Mouse (Mus musculus): ENCODE measurements around the gene Mical1. TPM values are rescaled to one million over a fixed set of nuclear protein-coding genes. Genes with fewer than 3 reads are reported as not detected.

Mical1 gene
- total RNA-seq, 2 experiments from 2014 or later = 32.3 to 40.7 TPM

DNA sequence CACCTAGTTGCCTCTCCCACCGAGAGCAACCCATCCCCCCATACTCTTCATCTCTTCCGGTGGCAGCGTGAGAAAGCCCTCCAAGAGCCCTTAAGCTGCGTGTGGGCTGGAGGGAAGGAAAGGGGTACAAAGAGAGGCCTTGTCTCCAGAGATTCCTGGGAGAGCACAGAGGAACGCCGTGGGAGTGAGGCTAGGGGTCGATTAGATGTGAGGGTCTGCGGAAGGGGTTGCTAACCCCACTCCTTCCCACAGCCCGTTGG lies 834 bp downstream of the Mical1 start:
- no peak for ATAC-seq (replicated peaks; ENCODE audit: poor library complexity)

DNA sequence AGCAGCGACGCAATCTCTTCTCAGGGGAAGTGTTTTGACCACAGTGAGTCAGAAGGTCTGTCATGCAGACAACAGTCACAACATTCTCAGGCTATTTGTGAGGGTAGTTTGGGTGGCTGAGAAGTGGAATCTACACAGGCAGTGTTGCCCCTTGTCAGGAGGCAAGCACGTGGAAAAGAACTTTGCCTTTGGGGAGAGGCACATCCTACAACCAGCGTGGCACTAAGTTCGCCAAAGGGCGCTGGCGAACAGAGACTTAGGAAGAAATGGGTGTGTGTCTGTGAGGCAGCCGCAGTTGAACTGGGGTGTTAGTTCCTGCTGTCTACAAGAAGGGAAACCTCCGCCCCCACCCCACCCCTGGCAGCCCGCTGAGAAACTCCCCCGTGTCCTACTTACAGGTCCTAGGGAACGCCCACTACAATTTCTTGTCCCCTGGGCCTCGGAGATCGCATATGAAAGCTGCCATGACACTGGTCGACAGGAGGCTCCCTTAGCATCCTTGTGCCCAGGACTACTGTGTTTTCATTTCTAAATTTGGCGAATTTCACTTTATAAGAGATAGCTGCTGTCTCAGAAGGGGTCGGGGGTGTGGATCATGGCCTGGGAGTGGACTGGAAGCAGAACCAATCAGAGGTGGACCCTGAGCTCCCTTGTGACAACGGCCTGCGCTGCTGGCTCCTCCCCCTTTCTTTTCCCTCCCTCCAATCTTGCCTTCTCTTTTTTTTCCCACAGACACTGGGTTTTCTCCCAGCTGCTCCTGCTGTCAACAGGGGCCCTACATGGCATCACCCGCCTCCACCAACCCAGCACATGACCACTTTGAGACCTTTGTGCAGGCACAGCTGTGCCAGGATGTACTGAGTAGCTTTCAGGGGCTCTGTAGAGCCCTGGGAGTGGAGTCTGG lies 1.4 kb downstream of the Mical1 start:
- peak; percentile 35 for ATAC-seq (replicated peaks; ENCODE audit: poor library complexity)

DNA sequence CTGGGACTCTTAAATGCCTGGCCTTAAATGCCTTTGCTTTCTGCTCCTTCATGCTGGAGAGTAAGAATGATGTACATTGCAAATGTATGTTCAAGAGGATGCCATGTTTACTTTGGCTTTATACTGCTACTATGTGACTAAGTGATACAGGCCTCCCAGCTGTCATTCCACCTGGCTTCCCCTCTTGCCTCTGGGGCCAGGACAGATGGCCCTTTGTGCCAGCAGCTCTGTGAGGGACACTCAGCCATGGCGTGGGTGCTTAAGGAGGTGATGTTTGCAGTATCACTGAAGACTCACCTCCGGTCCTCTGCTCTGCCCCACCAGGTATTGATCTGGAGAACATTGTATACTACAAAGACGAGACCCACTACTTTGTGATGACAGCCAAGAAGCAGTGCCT lies 3.8 kb downstream of the Mical1 start:
- no peak for ATAC-seq (replicated peaks; ENCODE audit: poor library complexity)

DNA sequence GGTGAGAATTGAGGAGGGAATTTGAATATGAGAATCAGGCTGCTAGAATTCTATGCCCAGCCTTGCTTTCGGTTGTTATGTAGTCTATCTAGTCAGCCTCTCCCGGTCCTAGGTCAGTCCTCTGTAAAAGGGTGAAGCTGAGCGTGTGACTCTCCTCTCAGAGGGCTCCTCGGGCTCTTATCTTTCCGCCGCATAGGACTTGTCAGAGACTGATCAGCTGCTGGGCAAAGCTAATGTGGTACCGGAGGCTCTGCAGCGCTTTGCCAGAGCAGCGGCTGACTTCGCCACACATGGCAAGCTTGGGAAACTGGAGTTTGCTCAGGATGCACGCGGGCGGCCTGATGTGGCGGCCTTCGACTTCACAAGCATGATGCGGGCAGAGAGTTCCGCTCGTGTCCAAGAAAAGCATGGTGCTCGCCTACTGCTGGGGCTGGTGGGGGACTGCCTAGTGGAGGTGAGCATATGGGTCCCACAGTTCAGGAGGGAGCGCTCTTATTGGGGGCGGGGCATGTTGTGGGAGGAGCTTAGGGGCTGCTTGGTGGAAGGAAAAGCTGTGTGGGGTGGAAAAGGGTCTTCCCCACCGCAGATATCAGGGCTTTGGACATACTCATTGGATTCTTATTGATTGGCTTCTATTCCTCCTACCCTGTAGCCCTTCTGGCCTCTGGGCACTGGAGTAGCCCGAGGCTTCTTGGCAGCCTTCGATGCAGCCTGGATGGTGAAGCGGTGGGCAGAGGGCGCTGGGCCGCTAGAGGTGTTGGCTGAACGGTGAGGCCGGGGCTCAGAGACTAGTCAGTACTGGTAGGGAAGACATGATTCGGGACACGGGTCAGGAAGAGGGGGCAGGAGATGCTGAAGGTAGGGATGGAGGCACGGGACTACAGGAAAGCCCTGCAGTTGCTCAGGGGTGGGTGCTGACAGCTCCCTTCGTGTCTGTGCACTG lies 5.1 kb downstream of the Mical1 start:
- ATAC-seq (replicated peaks; ENCODE audit: poor library complexity) = peak; percentile 49

DNA sequence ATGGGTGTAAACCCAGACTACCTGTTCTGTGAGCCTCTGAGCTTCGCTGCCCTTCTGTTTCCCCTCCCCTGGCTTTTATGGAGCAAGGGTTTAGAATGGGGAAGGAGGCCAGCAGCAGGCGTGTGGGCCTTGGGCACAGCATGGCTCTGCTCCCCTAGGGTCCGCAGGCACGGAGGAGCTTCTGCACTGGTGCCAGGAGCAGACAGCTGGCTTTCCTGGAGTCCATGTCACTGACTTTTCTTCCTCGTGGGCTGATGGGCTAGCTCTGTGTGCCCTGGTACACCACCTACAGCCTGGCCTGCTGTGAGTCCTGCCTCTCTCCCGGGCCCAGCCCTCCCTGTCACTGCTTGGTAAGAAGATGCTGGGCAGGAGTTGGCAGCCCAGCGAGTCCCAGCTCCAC lies 6.3 kb downstream of the Mical1 start:
- no peak for ATAC-seq (replicated peaks; ENCODE audit: poor library complexity)

DNA sequence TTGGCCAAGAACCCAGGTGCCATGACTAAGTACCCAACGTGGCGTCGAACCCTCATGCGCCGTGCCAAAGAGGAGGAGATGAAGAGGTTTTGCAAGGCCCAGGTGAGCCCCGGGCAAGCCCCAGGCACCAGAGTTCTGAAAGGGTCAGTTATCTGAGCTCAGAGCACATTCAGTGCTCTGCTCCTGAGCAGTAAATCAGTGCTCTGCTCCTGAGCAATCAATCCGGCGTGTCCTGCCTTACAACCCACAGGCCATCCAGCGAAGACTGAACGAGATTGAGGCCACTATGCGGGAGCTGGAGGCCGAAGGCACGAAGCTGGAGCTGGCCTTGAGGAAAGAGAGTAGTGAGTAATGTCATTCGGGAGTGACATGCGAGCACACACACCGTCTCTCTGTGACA lies 9.7 kb downstream of the Mical1 start:
- no peak for ATAC-seq (replicated peaks; ENCODE audit: poor library complexity)

DNA sequence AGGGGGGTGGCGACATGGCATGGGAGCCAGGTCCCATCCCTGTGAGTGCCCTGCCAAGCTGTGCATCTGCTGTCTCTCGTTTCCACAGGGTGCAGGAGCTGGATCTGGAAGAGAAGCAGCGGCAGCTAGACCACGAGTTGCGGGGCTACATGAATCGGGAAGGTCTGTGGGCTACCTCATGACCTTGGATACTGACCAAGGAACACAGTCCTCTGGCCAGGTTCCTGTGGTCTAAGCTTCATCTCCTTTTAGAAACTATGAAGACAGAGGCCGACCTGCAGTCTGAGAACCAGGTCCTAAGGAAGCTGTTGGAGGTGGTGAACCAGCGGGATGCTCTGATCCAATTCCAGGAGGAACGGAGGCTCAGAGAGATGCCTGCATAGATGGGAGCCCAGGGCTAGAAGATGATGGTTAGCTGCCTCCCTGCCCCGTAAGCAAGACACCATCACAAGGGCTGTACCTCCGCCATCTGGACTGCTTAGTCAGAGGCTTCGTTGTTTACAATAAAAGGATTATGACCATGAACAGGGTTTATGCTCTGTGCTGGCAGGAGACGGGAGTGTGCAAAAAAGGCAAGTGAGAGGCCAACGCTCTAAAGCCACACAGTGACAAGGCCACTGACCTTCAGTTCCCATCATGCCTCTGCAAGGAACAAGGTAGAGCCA lies 10.5 kb downstream of the Mical1 start:
- no peak for ATAC-seq (replicated peaks; ENCODE audit: poor library complexity)

DNA sequence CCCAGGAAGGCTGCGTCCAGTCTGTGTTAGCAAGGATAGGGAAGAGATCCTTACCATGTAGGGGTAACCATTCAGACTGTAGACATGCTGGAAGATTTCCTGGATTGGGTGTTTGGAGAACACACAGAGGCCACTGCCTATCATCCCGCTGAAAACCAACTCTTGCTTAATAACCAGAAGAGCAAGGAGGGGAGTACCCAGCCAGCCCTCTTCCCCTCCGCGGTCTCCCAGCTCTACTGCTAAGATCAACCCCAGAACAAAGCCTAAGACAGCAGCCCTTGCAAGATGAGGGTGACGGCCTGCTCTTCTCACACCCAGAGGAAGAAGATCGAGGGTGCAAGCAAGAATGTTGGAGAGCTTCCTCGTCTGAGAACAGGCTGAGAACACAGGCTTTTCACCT lies 12.8 kb downstream of the Mical1 start:
- ATAC-seq (replicated peaks; ENCODE audit: poor library complexity) = peak; percentile 37

DNA sequence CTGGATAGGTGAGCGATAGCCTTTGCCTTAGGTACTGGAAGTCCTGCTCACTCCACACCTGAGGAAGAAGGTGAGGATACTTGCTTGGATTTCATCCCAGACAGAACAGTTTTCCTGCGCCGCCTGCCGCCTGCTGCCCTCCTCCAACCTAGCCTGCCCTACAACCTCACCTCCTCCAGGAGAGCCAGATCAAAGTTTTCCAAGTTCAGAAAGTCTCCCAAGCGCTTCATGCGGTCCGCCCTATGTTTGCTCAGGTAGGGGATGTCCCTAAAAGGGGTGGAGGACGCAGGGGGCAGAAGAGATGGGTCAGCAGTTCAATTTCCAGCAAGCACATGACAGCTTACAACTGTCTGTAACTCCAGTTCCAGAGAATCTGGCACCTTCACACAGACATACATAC lies 13.2 kb downstream of the Mical1 start:
- ATAC-seq (replicated peaks; ENCODE audit: poor library complexity) = no peak

DNA sequence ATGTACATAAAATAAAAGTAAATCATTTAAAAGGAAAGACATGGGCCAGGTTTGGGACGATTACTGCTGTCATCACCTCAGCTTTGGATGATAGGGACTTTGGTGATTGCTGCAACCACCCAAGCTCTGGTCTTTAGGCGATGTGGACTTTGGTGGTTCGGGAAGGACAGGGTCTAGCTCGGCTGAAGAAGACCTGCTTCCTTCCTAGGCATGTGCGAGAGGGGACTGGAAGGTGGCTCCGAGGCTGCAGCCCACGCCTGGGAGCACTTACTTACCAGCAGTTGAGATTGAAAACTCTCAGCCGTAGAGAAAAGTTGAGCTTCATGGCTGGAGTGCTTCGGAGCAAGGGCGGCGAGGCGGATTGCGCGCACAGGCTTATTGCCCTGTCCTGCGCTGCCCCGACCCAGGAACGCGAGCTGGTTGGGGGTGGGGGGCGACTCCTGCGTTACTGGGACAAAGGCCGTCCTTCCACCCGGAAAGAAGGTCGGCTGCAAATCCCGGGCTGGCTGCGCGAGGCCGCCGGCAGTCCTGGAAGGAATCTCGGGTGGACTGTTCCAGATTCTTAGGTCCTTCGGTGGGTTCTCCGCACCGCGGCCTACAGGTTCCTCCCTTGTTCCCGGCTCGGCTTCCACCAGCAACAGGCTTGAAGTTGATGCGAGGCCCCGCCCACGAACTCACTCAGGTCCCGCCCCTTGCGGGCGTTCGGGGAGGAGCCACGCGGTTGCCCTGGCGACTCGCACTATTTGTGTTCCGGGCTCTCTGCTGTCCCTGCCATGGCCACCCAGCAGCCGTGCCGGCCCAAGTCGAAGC lies 13.8 kb downstream of the Mical1 start, which contains the start of the genes Smpd2 and Ppil6:
Smpd2 (minus strand) TSS at position 662 of the 810 bp plus-strand sequence.
Ppil6 (plus strand) TSS at position 732 of the 810 bp plus-strand sequence.
- peak; percentile 96 for ATAC-seq (replicated peaks; ENCODE audit: poor library complexity)

DNA sequence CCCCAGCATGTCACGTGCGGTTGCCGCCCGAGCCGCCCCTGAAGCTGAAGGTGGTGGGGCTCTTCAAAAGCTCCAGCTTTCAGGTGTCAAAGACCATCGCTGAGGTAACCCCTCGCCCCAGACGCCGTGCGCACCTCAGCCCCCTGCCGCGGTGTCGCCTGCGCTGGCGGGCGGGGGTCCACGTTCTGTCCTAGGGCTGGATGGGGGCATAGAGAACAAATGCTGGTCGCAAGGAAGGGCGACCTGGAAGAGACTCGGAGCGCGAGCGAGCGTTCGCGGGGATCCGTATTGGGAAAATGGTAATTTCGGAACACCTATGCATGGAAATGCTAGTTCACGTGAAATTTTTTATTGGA lies 14.4 kb downstream of the Mical1 start:
- no peak for ATAC-seq (replicated peaks; ENCODE audit: poor library complexity)

DNA sequence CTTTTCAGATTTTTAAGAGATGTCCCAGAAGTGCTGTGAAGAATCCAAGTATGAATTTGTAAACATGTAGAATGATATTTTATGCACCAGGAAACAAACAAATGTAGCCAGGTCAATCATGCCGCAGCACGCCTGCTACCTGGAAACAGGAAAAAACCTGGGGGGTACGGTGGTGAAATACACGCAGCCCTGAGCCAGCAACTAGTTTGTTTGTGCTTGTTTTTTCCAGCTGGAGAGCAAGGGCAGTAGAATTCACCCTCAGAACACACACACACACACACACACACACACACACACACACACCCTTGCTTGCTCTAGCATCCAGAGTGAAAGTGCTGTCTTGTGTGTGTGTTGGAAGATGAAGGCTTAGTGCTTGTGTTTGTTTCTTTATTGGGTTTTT lies 15.0 kb downstream of the Mical1 start:
- no peak for ATAC-seq (replicated peaks; ENCODE audit: poor library complexity)

DNA sequence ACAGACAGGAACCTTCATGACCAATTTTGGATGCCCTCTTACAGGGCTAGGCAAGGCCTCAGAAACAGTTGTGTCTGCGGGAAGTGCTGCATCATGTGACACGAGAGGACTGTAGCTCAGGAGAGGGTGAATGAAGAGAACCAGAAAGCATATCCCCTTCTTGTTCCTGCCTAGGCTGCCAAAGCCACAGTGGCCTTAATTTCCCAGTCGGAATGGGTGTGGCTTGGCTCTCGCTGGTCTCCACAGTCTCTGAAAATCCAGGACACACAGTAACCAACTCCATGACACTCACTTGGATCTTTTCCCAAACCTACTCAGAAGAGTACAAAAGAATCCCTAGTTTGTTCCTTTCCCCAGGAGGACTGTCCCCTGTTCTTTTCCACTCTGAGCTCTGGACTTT lies 24.8 kb downstream of the Mical1 start:
- ATAC-seq (replicated peaks; ENCODE audit: poor library complexity) = no peak

DNA sequence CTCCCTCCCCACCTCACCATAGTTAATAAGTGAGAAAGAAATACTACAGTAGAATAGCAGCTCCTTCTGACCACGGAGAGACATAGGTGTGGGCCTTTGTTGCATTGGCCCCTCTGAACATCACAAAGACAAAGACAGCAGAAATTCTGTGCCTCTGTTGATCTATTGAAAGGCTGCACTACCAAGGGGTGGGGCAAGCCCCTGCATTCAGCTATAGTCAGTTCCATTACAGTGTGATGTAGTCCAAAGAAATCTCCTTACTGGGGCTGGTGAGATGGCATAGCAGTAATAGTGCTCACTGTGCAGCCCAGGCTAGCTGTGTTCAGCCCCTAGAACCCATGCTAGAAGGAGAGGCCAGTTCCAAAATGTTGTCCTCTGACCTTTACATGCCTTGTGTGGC lies 28.9 kb downstream of the Mical1 start:
- no peak for ATAC-seq (replicated peaks; ENCODE audit: poor library complexity)

DNA sequence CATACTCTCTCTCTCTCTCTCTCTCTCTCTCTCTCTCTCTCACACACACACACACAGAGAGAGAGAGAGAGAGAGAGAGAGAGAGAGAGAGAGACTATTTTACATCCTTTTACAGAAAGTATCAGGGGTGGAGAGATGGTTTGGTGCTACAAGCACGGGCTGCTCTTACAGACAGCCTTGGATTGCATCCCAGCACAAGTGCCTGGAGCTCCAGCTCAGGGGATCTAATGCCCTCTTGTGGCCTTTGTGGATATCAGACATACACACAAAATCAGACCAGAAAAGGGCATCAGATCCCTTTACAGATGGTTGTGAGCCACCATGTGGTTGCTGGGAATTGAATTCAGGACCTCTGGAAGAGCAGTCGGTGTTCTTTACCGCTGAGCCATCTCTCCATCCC lies 29.3 kb downstream of the Mical1 start:
- ATAC-seq (replicated peaks; ENCODE audit: poor library complexity) = peak; percentile 94

DNA sequence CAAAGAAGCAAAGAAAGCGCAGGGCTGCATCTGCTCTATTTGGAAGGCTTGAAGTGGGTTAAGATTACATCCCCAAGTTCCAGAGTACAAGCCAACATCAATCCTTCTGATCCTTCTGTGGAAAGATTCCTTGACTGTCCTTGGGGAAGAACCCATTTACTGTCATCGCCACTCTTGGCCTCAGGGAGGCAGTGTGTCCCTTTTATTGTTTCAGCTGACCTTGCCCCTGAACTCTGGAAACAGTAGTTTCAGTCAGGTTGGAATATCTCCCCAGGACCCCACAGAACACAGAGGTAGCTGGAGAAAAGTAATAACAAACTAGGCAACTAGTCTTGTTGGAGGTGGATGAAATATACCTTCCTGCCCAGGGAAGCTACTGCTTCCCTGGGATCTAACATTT lies 33.0 kb downstream of the Mical1 start:
- peak; percentile 74 for ATAC-seq (replicated peaks; ENCODE audit: poor library complexity)

DNA sequence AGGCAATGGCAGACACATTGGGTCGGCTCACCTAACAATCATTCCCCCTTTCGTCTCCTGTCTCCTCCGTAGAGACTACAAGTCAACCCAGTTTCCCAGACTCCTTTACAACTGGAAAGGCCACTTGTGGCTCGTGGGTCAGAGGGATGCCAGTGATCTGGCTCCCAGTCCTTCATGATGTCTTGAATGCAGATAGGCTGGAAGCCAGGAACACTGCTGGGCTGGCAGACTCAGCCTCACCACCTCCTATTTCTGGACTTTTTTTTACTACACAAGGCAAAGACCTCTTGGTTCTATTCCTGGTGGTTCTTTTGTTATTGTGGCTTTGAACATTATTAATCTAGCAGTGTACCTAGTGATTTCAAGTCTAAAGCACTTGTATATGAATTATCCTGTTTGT lies 38.2 kb downstream of the Mical1 start:
- ATAC-seq (replicated peaks; ENCODE audit: poor library complexity) = no peak

DNA sequence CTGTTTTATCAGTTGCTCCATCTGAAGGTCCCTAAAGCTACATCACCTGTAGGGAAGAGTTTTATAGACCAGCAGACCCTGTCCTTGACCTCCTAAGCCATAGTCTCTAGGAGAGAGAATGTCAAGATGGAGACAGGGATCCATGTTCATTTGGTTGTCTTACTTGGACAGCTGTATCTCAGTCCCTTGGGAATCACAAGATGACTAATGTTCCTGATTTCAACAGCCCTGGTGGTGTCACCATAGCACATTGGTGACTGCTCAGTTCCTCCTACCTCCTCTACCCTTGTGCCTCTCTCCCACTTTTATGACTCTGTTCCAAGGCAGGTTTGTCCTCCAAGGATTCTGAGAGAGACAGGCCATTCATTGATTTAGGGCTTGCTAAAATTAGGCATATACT lies 38.8 kb downstream of the Mical1 start:
- ATAC-seq (replicated peaks; ENCODE audit: poor library complexity) = no peak

DNA sequence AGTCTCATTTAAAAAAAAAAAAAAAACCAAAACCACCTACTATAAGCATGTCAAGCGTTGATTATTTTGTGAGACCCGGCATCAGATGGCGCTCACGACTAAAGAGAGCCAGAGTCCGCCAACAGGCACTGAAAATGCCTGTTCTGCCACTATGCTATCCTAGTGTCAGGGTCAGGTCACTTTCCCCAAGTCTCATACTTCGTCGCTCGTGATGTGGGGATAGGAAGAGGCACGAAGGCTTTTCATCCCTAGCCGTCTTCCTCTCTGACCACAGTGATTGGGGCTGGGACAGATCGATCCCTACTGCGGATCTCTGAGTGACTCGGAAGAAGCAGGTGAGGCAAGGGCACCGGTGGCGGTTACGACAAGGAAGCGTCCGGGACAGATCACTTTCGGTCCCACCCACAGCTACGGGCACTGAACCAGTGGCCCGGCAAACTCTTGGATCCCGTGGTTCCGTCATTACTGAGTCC lies 42.4 kb downstream of the Mical1 start:
- peak; percentile 62 for ATAC-seq (replicated peaks; ENCODE audit: poor library complexity)

DNA sequence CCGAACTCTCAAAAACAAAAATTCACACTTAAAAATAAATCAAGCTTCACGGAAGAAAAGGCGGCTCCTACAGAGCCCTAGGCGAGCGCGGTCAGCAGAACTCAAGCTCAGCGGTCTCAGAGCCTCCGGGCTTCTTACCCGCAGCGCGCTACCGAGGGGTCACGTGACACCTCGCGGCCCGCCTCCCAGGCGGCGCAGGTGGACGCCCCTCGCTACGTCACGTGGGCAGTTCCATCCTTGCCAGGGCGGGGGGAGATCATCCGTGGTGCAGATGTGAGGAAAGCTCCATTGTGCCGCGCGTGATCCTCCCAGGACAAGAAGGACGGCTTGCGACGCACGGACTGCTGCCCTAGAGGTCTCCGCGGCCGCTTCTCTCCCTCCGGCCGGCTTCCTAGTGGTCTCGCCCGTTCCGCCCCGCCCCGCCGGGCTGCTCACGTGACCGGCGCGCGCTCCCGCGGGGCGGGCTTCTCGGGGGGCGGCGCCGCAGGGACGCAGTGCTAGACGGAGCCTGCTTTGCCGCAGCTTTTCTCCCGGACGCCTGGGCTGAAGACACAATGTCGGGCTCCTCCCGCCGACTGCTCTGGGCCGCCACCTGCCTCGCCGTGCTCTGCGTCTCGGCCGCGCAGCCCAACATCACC lies 43.0 kb downstream of the Mical1 start, which contains the start of gene Cd164:
Cd164 (plus strand) TSS at position 434 of the 638 bp plus-strand sequence.
- ATAC-seq (replicated peaks; ENCODE audit: poor library complexity) = peak; percentile 61
